Mouse (Mus musculus): ENCODE measurements around the gene Wdr46. TPM values are rescaled to one million over a fixed set of nuclear protein-coding genes. Genes with fewer than 3 reads are reported as not detected.

The Wdr46 gene
- polyA plus RNA-seq, 1 experiment from 2014 or later: 11.2 TPM

DNA sequence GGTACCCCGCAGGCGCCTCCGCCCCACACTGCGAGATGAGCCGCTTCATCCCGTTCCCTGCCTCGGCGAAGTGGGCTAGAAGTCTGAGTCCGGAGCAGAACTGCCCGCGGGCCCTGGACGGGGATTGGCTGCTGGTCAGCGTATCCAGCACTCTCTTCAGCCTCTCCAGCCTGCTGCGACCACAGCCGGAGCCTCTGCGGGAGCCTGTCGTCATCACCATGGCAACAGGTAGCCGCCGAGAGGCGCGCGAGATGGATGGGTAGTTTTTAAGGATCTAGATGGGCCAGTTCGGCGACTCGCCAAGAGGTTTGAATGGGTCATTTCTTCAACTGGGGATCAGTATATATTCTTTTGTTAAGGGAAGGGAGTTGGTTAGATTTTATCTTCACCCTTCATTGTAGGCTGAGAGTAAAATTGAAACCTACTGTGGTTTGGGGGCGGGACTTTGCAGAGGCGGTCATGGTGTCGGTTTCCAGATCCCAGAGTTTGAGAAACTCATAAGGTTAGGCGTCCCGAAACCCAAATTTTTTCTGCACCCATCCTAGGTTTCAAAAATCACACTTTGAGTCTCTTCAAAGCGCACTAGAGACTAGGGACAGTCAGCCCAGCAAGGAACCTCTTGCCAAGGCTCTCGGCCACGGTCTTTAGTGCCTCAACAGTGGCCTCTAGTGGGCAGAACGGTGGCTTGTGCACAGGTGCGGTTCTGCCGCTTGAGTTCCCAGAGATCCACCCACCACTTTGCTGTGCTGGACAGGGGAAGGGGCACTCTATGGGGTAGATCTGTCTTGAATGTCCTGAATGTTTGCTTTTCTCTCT lies 20.0 kb upstream of the Wdr46 start:
- Histone ChIP-seq H3K9me3 (ENCODE audit: control insufficient read depth) (no peaks in the 10 kb centered on the region), H3K9ac (ENCODE audit: low read depth, low read length) (peak overlapping the region; percentile 70), H3K4me3 (ENCODE audit: low read depth, low read length) (peak overlapping the region; percentile 85), H3K27ac (ENCODE audit: low read depth, low read length) (peak overlapping the region; percentile 88), H3K4me1 (replicated peaks; ENCODE audit: control insufficient read depth, insufficient read depth, low read length) (no peaks in the 10 kb centered on the region; the same call in 1 of the 2 replicates), H3K27me3 (replicated peaks; ENCODE audit: control insufficient read depth, insufficient read depth, low read length) (no peaks in the 10 kb centered on the region), H3K4me2 (replicated peaks; ENCODE audit: low read depth) (peak overlapping the region; percentile 96), H3K36me3 (ENCODE audit: control insufficient read depth, insufficient read depth) (peaks cover 23% of the 10 kb centered on the region)
- WGBS: under 1% methylated on average over 36 of the region's 36 CpGs
- peak; percentile 92 for TF ChIP-seq CTCF (IDR thresholded peaks at IDR 0.05; ENCODE audit: low read depth)
- peak; percentile 6; the same call in 1 of the 2 replicates for ATAC-seq

DNA sequence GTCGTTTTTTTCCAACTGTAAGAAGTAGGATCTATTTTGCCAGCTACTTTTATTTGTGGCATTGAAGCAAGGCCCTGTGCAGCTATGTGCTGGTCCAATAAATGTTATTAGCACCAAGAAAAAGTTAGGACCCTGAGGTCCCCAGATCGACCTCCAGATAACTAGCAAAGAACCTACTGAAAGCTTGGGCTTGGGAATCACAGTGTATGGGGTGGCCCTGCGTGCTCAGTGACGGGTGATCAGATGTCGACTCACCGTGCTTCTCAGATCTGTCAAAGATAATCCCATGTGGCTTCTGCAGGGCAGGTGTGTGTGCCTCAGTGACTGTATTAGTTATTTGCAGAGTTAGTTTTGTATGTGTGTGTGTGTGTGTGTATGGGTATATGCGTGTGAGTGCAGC lies 19.1 kb upstream of the Wdr46 start:
- no peaks in the 10 kb centered on the region for H3K9me3 ChIP-seq (ENCODE audit: control insufficient read depth)
- H3K4me2 ChIP-seq (replicated peaks; ENCODE audit: low read depth): no peak overlapping the region
- no peak overlapping the region for H3K27ac ChIP-seq (ENCODE audit: low read depth, low read length)
- H3K36me3 ChIP-seq (ENCODE audit: control insufficient read depth, insufficient read depth): peaks cover 32% of the 10 kb centered on the region
- 87% methylated on average over 7 of the region's 7 CpGs for WGBS
- no peaks in the 10 kb centered on the region for H3K27me3 ChIP-seq (replicated peaks; ENCODE audit: control insufficient read depth, insufficient read depth, low read length)
- H3K9ac ChIP-seq (ENCODE audit: low read depth, low read length): no peak overlapping the region
- H3K4me1 ChIP-seq (replicated peaks; ENCODE audit: control insufficient read depth, insufficient read depth, low read length): no peaks in the 10 kb centered on the region; the same call in 1 of the 2 replicates
- no peak for ATAC-seq
- no peak overlapping the region for H3K4me3 ChIP-seq (ENCODE audit: low read depth, low read length)
- no peak for TF ChIP-seq CTCF (IDR thresholded peaks at IDR 0.05; ENCODE audit: low read depth)

DNA sequence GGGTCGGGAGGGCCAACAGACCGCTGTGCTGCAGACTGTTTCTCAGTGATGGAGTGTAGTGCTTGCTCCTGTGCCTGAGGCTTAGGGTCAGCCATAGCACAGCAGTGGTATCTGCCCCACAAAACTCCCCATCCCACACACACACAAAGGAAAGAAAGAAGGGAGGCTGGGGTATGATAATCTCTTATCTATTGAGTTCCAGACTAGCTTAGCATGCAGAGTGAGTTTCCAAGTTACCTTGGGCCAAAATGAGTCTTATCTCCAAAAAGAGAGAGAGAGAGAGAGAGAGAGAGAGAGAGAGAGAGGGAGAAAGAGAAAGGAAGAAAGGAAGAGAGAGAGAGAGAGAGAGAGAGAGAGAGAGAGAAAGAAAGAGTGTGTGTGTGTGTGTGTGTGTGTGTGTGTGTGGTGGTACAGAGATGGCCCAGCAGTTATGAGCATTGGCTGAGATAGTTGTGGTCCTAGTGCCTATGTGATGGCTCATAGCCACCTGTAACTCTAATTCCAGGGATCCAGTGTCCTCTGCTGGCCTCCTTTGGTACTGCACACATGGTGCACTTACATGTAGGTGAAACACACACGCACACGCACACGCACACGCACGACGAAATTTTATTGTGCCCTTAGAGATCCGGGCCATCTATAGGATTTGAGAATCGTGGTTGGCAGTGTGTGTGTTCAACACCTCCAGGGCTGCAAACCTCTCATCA lies 15.7 kb upstream of the Wdr46 start:
- no peak overlapping the region for H3K9ac ChIP-seq (ENCODE audit: low read depth, low read length)
- no peaks in the 10 kb centered on the region for H3K4me1 ChIP-seq (replicated peaks; ENCODE audit: control insufficient read depth, insufficient read depth, low read length)
- H3K27me3 ChIP-seq (replicated peaks; ENCODE audit: control insufficient read depth, insufficient read depth, low read length): no peaks in the 10 kb centered on the region
- no peak overlapping the region for H3K4me3 ChIP-seq (ENCODE audit: low read depth, low read length)
- WGBS: 87% methylated on average over 10 of the region's 10 CpGs
- H3K27ac ChIP-seq (ENCODE audit: low read depth, low read length): no peak overlapping the region
- H3K36me3 ChIP-seq (ENCODE audit: control insufficient read depth, insufficient read depth): peaks cover 31% of the 10 kb centered on the region
- peak; percentile 69 for TF ChIP-seq CTCF (IDR thresholded peaks at IDR 0.05; ENCODE audit: low read depth)
- H3K9me3 ChIP-seq (ENCODE audit: control insufficient read depth): no peaks in the 10 kb centered on the region
- H3K4me2 ChIP-seq (replicated peaks; ENCODE audit: low read depth): no peak overlapping the region
- no peak for ATAC-seq

GRCm38 (mm10) chr17:33925406-33926116 lies 14.9 kb upstream of the Wdr46 start:
- TF ChIP-seq CTCF (IDR thresholded peaks at IDR 0.05; ENCODE audit: low read depth): peak; percentile 39; the same call in 1 of the 2 replicates
- H3K27me3 ChIP-seq (replicated peaks; ENCODE audit: control insufficient read depth, insufficient read depth, low read length): no peaks in the 10 kb centered on the region
- no peak for ATAC-seq
- H3K36me3 ChIP-seq (ENCODE audit: control insufficient read depth, insufficient read depth): peaks cover 31% of the 10 kb centered on the region
- H3K9ac ChIP-seq (ENCODE audit: low read depth, low read length): no peak overlapping the region
- no peak overlapping the region for H3K4me2 ChIP-seq (replicated peaks; ENCODE audit: low read depth)
- H3K4me1 ChIP-seq (replicated peaks; ENCODE audit: control insufficient read depth, insufficient read depth, low read length): no peaks in the 10 kb centered on the region
- H3K27ac ChIP-seq (ENCODE audit: low read depth, low read length): no peak overlapping the region
- WGBS: 88% methylated on average over 21 of the region's 21 CpGs
- H3K9me3 ChIP-seq (ENCODE audit: control insufficient read depth): no peaks in the 10 kb centered on the region
- H3K4me3 ChIP-seq (ENCODE audit: low read depth, low read length): no peak overlapping the region

GRCm38 (mm10) chr17:33926207-33926932 lies 14.1 kb upstream of the Wdr46 start:
- no peak for ATAC-seq
- Histone ChIP-seq H3K27me3 (replicated peaks; ENCODE audit: control insufficient read depth, insufficient read depth, low read length) (no peaks in the 10 kb centered on the region), H3K9me3 (ENCODE audit: control insufficient read depth) (no peaks in the 10 kb centered on the region), H3K36me3 (ENCODE audit: control insufficient read depth, insufficient read depth) (peaks cover 31% of the 10 kb centered on the region), H3K27ac (ENCODE audit: low read depth, low read length) (no peak overlapping the region), H3K4me3 (ENCODE audit: low read depth, low read length) (no peak overlapping the region), H3K9ac (ENCODE audit: low read depth, low read length) (no peak overlapping the region), H3K4me2 (replicated peaks; ENCODE audit: low read depth) (no peak overlapping the region), H3K4me1 (replicated peaks; ENCODE audit: control insufficient read depth, insufficient read depth, low read length) (no peaks in the 10 kb centered on the region)
- WGBS: 77% methylated on average over 17 of the region's 17 CpGs
- peak; percentile 71 for TF ChIP-seq CTCF (IDR thresholded peaks at IDR 0.05; ENCODE audit: low read depth)
